Mouse (Mus musculus): Measurements from ENCODE around the gene Rflnb. TPM values are rescaled to one million over a fixed set of nuclear protein-coding genes. Genes with fewer than 3 reads are reported as not detected.
A peak's percentile ranks its signal among the peaks of the same experiment; 100 is the strongest.
"Not testable (repeated sequence)": the region's sequence is repeated elsewhere in the genome, so short reads cannot be mapped to it uniquely, and the experiment has no call there.

Rflnb gene
- polyA plus RNA-seq, 1 experiment from 2014 or later: 3.6 TPM

DNA sequence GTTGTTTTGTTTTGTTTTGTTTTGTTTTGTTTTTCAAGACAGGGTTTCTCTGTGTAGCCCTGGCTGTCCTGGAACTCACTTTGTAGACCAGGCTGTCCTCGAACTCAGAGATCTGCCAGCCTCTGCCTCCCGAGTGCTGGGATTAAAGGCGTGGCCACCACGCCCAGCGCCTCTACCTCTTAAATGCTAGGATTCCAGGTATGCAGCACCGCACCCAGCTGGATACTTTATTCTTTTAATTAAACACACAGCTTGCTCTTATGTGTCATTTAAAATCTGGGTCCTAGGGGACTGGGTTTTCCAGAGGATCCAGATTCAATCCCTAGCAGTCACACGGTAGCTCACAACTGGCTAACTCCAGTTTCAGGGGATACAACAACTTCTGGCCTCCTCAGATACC, 23.3 kb downstream of the Rflnb start:
- H3K27me3 ChIP-seq (replicated peaks; ENCODE audit: control insufficient read depth, insufficient read depth, low read length): not testable (repeated sequence)
- 94% methylated on average over 7 of the region's 7 CpGs for WGBS

DNA sequence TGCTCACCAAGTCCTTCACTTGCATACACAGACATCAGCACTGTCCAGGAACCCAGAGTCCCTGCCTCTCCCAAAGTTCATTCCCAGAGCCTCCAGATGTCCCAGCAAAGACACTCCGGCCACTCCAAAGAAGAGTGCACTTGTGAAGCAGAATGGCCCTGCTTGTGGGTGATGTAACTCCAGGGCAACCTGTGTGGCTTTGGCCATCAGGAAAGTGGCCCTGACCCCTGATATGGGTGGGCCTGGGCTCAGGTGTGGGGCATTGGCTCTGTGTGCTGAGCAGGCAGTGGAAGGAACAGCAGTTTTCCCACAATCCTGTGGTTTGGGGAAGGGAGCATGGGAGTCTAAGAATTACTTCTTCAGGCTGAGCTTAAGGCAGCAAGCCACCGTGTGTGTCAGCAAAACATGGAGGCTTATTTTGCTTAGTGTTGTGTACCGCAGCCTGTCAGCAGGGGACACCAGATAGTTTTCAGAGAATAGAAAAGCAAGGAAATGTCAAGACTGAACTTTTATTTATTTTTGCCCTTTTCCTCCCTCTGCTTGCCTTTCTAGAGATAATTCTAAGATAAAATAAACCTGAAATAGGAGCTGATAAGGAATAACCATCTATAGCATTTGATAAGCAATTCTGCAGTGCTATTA, 26.2 kb downstream of the Rflnb start:
- DNase-seq (ENCODE audit: low spot score) (no peak), ATAC-seq (no peak)
- no peaks in the 10 kb centered on the region for H3K36me3 ChIP-seq (ENCODE audit: control insufficient read depth, insufficient read depth, low read length)
- H3K9ac ChIP-seq (ENCODE audit: low read length): no peak overlapping the region
- no peak overlapping the region for H3K27ac ChIP-seq (ENCODE audit: low read depth, low read length)
- 56% methylated on average over 3 of the region's 3 CpGs for WGBS
- H3K4me1 ChIP-seq (ENCODE audit: control insufficient read depth, insufficient read depth, low read length): peaks cover 2% of the 10 kb centered on the region; the same call in 1 of the 2 replicates
- no peak overlapping the region for H3K4me2 ChIP-seq (ENCODE audit: low read length)
- H3K27me3 ChIP-seq (replicated peaks; ENCODE audit: control insufficient read depth, insufficient read depth, low read length): no peaks in the 10 kb centered on the region
- H3K9me3 ChIP-seq (replicated peaks; ENCODE audit: control insufficient read depth, low read length): no peaks in the 10 kb centered on the region
- no peak overlapping the region for H3K4me3 ChIP-seq (ENCODE audit: low read depth, low read length)

More for the DNA sequence above, 23.3 kb downstream of the Rflnb start:
- not testable (repeated sequence) for ATAC-seq; H3K9ac ChIP-seq (ENCODE audit: low read length); H3K4me2 ChIP-seq (ENCODE audit: low read length); H3K4me1 ChIP-seq (ENCODE audit: control insufficient read depth, insufficient read depth, low read length); H3K4me3 ChIP-seq (ENCODE audit: low read depth, low read length); H3K9me3 ChIP-seq (replicated peaks; ENCODE audit: control insufficient read depth, low read length); H3K36me3 ChIP-seq (ENCODE audit: control insufficient read depth, insufficient read depth, low read length); H3K27ac ChIP-seq (ENCODE audit: low read depth, low read length); DNase-seq (ENCODE audit: low spot score)

DNA sequence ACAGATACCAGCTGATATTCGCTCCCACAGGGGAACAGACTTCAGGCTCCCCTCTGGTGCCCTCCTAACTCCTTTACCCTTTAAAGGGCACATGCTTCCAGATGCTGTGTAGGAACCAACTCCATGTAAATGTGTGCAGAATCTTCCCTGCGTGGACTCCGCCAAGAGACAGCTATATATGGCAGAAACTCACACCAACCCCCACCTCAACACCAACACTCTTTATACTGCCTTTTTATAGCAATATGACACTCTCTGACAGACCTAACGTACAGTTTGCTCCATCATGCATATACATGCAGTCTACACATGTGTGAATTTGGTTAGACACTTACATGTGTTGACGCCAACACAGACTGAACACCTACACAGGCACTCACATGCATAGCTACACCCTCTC, 26.9 kb downstream of the Rflnb start:
- Histone ChIP-seq H3K27me3 (replicated peaks; ENCODE audit: control insufficient read depth, insufficient read depth, low read length) (no peaks in the 10 kb centered on the region), H3K4me3 (ENCODE audit: low read depth, low read length) (no peak overlapping the region), H3K4me1 (ENCODE audit: control insufficient read depth, insufficient read depth, low read length) (peaks cover 2% of the 10 kb centered on the region; the same call in 1 of the 2 replicates), H3K4me2 (ENCODE audit: low read length) (no peak overlapping the region), H3K27ac (ENCODE audit: low read depth, low read length) (no peak overlapping the region), H3K9ac (ENCODE audit: low read length) (no peak overlapping the region), H3K36me3 (ENCODE audit: control insufficient read depth, insufficient read depth, low read length) (no peaks in the 10 kb centered on the region), H3K9me3 (replicated peaks; ENCODE audit: control insufficient read depth, low read length) (no peaks in the 10 kb centered on the region)
- no peak for DNase-seq (ENCODE audit: low spot score)
- no peak for ATAC-seq
- WGBS: 85% methylated on average over 5 of the region's 5 CpGs

DNA sequence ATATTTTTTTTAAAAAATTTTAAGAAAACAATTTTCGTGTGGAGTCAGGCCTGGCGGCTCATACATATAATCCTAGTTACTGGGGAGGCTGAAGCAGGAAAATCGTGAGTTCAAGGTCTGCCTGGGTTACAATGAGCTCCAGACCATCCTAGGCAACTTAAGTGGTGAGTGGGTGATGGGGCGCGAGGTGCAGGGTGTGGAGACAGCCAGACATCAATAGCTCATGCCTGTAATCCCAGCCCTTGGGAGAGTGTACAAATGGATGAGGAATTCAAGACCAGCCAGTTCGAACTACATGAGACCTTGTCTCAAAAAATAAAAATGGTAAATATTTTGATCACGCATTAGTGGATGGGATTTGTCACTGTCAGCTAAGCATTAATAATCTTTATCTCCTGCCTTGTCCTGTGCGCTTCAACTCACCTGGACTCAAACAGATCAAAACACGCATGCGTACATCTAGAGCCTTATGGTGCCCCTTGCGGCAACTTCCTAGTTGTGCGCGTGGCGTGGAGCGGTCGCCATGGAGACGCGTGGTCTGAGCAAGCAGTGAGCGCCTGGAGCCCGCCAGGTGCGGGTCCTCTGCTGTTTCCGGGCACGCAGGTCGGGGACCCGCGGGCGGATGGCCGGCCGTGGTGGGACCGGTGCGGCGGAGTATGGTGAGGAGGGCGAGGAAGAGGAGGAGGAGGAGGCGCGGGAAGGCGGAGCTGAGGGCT, 28.0 kb downstream of the Rflnb start, which contains the start of gene 1700016K19Rik:
Gene 1700016K19Rik (plus strand): TSS at position 473 of the 716 bp plus-strand sequence.
- H3K4me2 ChIP-seq (ENCODE audit: low read length): peak within 1 kb of the TSS; percentile 75
- ATAC-seq: peak; percentile 82
- peak within 1 kb of the TSS; percentile 48 for H3K4me3 ChIP-seq (ENCODE audit: low read depth, low read length)
- no peaks in the 10 kb centered on the region for H3K9me3 ChIP-seq (replicated peaks; ENCODE audit: control insufficient read depth, low read length)
- peaks cover 2% of the 10 kb centered on the region; the same call in 1 of the 2 replicates for H3K4me1 ChIP-seq (ENCODE audit: control insufficient read depth, insufficient read depth, low read length)
- H3K27ac ChIP-seq (ENCODE audit: low read depth, low read length): no peak within 1 kb of the TSS
- H3K9ac ChIP-seq (ENCODE audit: low read length): peak within 1 kb of the TSS; percentile 59
- no peaks in the 10 kb centered on the region for H3K27me3 ChIP-seq (replicated peaks; ENCODE audit: control insufficient read depth, insufficient read depth, low read length)
- 12% methylated on average over 36 of the region's 36 CpGs for whole genome bisulfite sequencing
- no peaks in the 10 kb centered on the region for H3K36me3 ChIP-seq (ENCODE audit: control insufficient read depth, insufficient read depth, low read length)
- DNase-seq (ENCODE audit: low spot score): peak; percentile 90

DNA sequence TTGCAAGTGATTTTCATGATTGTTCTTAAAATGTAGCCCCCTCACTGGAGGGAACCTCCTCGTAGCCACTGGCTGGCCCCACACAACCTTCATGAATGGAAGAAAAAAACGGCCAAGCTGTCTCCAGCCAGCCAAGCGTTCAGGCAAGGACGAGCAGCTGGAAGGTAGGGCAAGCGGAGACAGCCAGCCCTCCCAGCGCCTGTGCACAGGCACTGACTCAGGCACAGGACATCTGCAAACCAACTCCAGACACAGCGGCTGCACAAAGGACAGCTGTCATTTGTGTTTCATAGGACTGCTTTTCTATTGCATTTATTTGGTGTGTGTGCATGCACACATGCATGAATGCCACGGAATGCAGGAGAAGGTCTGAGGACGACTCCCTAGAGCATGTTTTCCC, 33.2 kb downstream of the Rflnb start:
- H3K4me3 ChIP-seq (ENCODE audit: low read depth, low read length): no peak overlapping the region
- no peak overlapping the region for H3K4me2 ChIP-seq (ENCODE audit: low read length)
- no peaks in the 10 kb centered on the region for H3K4me1 ChIP-seq (ENCODE audit: control insufficient read depth, insufficient read depth, low read length)
- no peak overlapping the region for H3K9ac ChIP-seq (ENCODE audit: low read length)
- no peak overlapping the region for H3K27ac ChIP-seq (ENCODE audit: low read depth, low read length)
- no peaks in the 10 kb centered on the region for H3K27me3 ChIP-seq (replicated peaks; ENCODE audit: control insufficient read depth, insufficient read depth, low read length)
- WGBS: 54% methylated on average over 9 of the region's 9 CpGs
- no peaks in the 10 kb centered on the region for H3K36me3 ChIP-seq (ENCODE audit: control insufficient read depth, insufficient read depth, low read length)
- DNase-seq (ENCODE audit: low spot score) (no peak), ATAC-seq (no peak)
- no peaks in the 10 kb centered on the region for H3K9me3 ChIP-seq (replicated peaks; ENCODE audit: control insufficient read depth, low read length)

DNA sequence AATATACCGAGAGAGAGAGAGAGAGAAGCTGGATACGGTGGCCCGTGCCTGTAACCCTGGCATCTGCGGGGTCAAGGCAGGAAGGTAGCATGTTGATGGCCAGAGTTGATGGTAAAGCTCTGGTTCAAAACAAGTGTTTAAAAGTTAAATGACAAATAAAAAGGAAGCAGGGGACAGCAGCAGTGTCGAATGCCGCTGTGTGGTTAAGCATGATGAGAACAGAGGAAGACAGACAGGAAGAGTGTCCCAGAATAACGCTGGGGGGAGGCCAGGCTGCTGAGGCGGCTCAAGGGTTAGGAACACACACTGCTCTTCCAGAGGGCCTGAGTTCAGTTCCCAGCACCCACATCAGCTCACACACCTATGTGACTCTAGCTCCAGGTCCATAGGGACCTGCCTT, 35.1 kb downstream of the Rflnb start:
- Histone ChIP-seq H3K4me1 (ENCODE audit: control insufficient read depth, insufficient read depth, low read length) (no peaks in the 10 kb centered on the region), H3K9ac (ENCODE audit: low read length) (no peak overlapping the region), H3K36me3 (ENCODE audit: control insufficient read depth, insufficient read depth, low read length) (no peaks in the 10 kb centered on the region), H3K9me3 (replicated peaks; ENCODE audit: control insufficient read depth, low read length) (no peaks in the 10 kb centered on the region), H3K27me3 (replicated peaks; ENCODE audit: control insufficient read depth, insufficient read depth, low read length) (no peaks in the 10 kb centered on the region), H3K4me3 (ENCODE audit: low read depth, low read length) (no peak overlapping the region), H3K4me2 (ENCODE audit: low read length) (no peak overlapping the region), H3K27ac (ENCODE audit: low read depth, low read length) (no peak overlapping the region)
- DNase-seq (ENCODE audit: low spot score): no peak
- no peak for ATAC-seq
- WGBS: 92% methylated on average over 8 of the region's 8 CpGs

DNA sequence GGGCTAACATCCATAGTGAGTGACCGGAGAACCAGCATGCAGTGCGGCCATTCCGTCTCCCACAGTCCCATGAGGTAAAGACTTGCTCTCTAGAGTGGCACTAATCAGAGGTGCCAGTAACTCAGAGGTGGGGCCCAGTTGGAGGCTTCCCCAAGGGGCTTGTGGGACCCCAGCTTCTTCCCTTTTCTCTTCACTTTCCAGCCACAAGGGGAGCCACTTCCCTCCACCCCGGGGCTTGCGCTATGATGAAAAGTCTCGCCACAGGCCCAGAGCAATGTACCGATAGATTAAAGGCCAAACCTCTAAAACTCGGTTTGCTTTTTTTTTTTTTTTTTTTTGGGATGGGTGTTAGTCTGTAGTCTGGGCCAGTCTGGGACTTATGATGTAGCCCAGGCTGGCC, 35.7 kb downstream of the Rflnb start:
- H3K27ac ChIP-seq (ENCODE audit: low read depth, low read length): no peak overlapping the region
- no peaks in the 10 kb centered on the region for H3K36me3 ChIP-seq (ENCODE audit: control insufficient read depth, insufficient read depth, low read length)
- no peaks in the 10 kb centered on the region for H3K9me3 ChIP-seq (replicated peaks; ENCODE audit: control insufficient read depth, low read length)
- H3K4me1 ChIP-seq (ENCODE audit: control insufficient read depth, insufficient read depth, low read length): no peaks in the 10 kb centered on the region
- no peak overlapping the region for H3K4me3 ChIP-seq (ENCODE audit: low read depth, low read length)
- H3K27me3 ChIP-seq (replicated peaks; ENCODE audit: control insufficient read depth, insufficient read depth, low read length): no peaks in the 10 kb centered on the region
- H3K4me2 ChIP-seq (ENCODE audit: low read length): no peak overlapping the region
- no peak for ATAC-seq
- DNase-seq (ENCODE audit: low spot score): no peak
- H3K9ac ChIP-seq (ENCODE audit: low read length): no peak overlapping the region
- 86% methylated on average over 8 of the region's 8 CpGs for WGBS

DNA sequence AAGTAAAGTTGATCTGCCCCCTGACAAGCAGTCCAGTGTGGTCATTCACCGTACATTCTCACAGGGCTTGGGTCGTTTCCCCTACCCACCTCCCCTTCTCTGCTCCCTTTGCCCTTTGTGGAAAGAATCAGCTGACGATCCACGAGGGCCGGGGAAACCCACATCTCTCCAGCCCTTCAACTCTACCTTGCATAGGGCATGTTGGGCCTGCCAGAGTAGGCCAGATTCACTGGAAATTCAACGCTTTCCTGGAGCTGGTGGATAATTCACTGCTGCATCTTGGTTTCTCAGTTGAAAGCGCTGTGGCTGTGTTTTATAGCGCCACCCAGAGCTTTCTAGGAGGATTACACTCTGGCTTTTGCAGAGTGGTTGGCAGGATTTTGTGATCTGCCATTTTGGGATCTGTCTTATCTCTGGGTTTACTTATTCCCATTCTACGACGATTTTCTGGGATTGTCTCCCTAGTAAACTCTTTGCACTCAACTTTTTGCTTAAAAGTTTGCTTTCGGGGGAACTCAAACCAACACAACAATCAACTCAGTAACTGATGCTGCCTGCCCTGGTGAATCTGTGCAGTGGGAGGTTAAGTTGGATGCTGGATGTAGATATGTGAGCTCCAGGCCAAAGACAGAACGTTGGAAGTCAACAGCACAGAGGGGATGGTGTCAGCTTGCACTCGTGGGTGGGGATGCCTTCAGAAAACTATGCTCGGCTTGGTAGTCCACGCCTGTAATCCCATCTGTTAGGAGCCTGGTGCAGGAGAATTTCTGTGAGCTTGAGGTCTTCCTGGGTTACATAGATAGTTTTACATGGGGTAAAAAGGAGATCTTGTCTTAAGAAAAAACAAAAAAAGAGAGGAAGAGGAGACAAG, 36.4 kb downstream of the Rflnb start:
- ATAC-seq (no peak), DNase-seq (ENCODE audit: low spot score) (no peak)
- Histone ChIP-seq H3K4me2 (ENCODE audit: low read length) (no peak overlapping the region), H3K27ac (ENCODE audit: low read depth, low read length) (no peak overlapping the region), H3K9me3 (replicated peaks; ENCODE audit: control insufficient read depth, low read length) (no peaks in the 10 kb centered on the region), H3K9ac (ENCODE audit: low read length) (no peak overlapping the region), H3K36me3 (ENCODE audit: control insufficient read depth, insufficient read depth, low read length) (no peaks in the 10 kb centered on the region), H3K27me3 (replicated peaks; ENCODE audit: control insufficient read depth, insufficient read depth, low read length) (no peaks in the 10 kb centered on the region), H3K4me3 (ENCODE audit: low read depth, low read length) (no peak overlapping the region), H3K4me1 (ENCODE audit: control insufficient read depth, insufficient read depth, low read length) (no peaks in the 10 kb centered on the region)
- 79% methylated on average over 15 of the region's 15 CpGs for WGBS
